Mouse (Mus musculus) CD4-positive, CD25-positive, alpha-beta regulatory T cell, adult 2 months (primary cell): Measurements from ENCODE around the gene Cypt3.
A peak's percentile ranks its signal among the peaks of the same experiment; 100 is the strongest.

Experiments used
- DNase-seq: peaks from one replicate; pipeline ENCODE4 v3.0.0-alpha.2; 2012; ENCODE audit warnings: low read depth, low spot score

The Cypt3 gene

GRCm38 (mm10) chrX:153558293-153558692 is at the start of gene Cypt3:
Gene Cypt3 (plus strand): TSS chrX:153558593.
- DNase-seq, result no peak

GRCm38 (mm10) chrX:153515491-153515890 is 42.9 kb upstream of the Cypt3 start:
- DNase-seq, result no peak

GRCm38 (mm10) chrX:153528399-153528798 is 30.0 kb upstream of the Cypt3 start:
- DNase-seq, result peak; percentile 17

- no peak for DNase-seq
These were observed 1.8 kb upstream of the Cypt3 start for GRCm38 (mm10) chrX:153556634-153557033.

GRCm38 (mm10) chrX:153564650-153565049 is 6.3 kb downstream of the Cypt3 start:
- DNase-seq, result no peak

- peak; percentile 17 for DNase-seq
These were observed 41.2 kb downstream of the Cypt3 start for GRCm38 (mm10) chrX:153599583-153599982.
